10 mouse cellular contexts compared by ENCODE assay signal in genomic region chr3:102192621-102193020, GRCm38 (mm10). TPM values are rescaled to one million over a fixed set of nuclear protein-coding genes. Genes with fewer than 3 reads are reported as not detected.
DNase-seq lines count a peak whose midpoint lies in the region; ATAC-seq lines count a peak whose summit lies in the region.
"Had no signal": no experiment of that assay in that cellular context is flagged by ENCODE, and none has a peak within 500 bp of the region (broad histone marks: within the 10 kb centered on the region; RNA-seq: fewer than 3 reads in every experiment).

No protein-coding gene starts in this region.

- intact Hi-C loops in gastrocnemius, postnatal 14 days (cut with DNase I; ENCODE audit: low total_unique reads): no loop called here

- no peaks in the 10 kb centered on the region for H3K27me3 ChIP-seq in liver, embryonic 11.5 days (replicated peaks; ENCODE audit: control insufficient read depth, insufficient read depth, low read length)

- peaks cover 9% of the 10 kb centered on the region; the same call in 1 of the 2 replicates for H3K36me3 ChIP-seq in liver, embryonic 11.5 days (ENCODE audit: control insufficient read depth, insufficient read depth, low read length)

- no peaks in the 10 kb centered on the region for H3K9me3 ChIP-seq in liver, embryonic 11.5 days (ENCODE audit: control insufficient read depth, low read length)
- H3K9me3 ChIP-seq: forebrain, embryonic 13.5 days had no signal

- H3K27ac ChIP-seq in liver, embryonic 11.5 days (ENCODE audit: low read depth, low read length): no peak overlapping the region
- H3K27ac ChIP-seq: forebrain, embryonic 13.5 days had no signal

- no peak overlapping the region for H3K9ac ChIP-seq in liver, embryonic 11.5 days (ENCODE audit: low read depth, low read length)
- H3K9ac ChIP-seq: forebrain, embryonic 13.5 days had no signal

- 81% methylated on average over 2 of the region's 2 CpGs for WGBS in liver, embryonic 11.5 days

- H3K4me1 ChIP-seq in liver, embryonic 11.5 days (replicated peaks; ENCODE audit: control insufficient read depth, insufficient read depth, low read length): peaks cover 30% of the 10 kb centered on the region

- ATAC-seq in liver, embryonic 11.5 days (replicated peaks; ENCODE audit: low FRiP score): no peak
- ATAC-seq: forebrain, embryonic 13.5 days had no signal

- peak; percentile 46 for DNase-seq in gastrocnemius, postnatal 14 days
- DNase-seq in gastrocnemius, adult 8-10 months (ENCODE audit: low spot score in 2 of 2): no peak
- DNase-seq in urinary bladder, postnatal 14 days (ENCODE audit: low spot score): peak; percentile 58
- no peak for DNase-seq in urinary bladder, postnatal 4 days (ENCODE audit: low spot score in 2 of 2)
- peak; percentile 74 for DNase-seq in heart, postnatal 4 days
- no peak for DNase-seq in embryo, embryonic 9.5 days (ENCODE audit: extremely low spot score)
- no peak for DNase-seq in spleen, adult 12 weeks (ENCODE audit: low spot score)
- no peak for DNase-seq in liver, embryonic 11.5 days (ENCODE audit: low spot score)
- DNase-seq: liver had no signal

- H3K4me2 ChIP-seq in liver, embryonic 11.5 days: no peak overlapping the region

- no peak overlapping the region for H3K4me3 ChIP-seq in liver, embryonic 11.5 days (ENCODE audit: low read depth, low read length)
- H3K4me3 ChIP-seq: forebrain, embryonic 13.5 days had no signal

RNA-seq across cellular contexts. Expression of gene Vangl1, which starts 11.9 kb away (rescaled TPM):
- 10 to 100 TPM in 1 of 2 experiments, 1 to 10 TPM in 1; 8.8 to 10.6 TPM for total RNA-seq in gastrocnemius, postnatal 14 days (2021)
- 1 to 10 TPM in 3 of 4 experiments, under 1 TPM in 1; 0.70 to 2.0 (median 1.2) TPM for total RNA-seq in gastrocnemius, adult 8-10 months (2022)
- total RNA-seq in heart, postnatal 4 days (2021): 10 to 100 TPM; 35.7 to 37.3 TPM
- 52.9 and 59.3 TPM in 2 replicates for polyA plus RNA-seq in liver, embryonic 11.5 days (2014; fragmentation: Nextera tagmentation; extraction: Ambion mirVana)

Comparison
In these comparisons a context has a peak if more than half of its experiments do, and no peak if none do; other contexts are left out.
1. DNase-seq: peak in gastrocnemius, postnatal 14 days (single experiment), urinary bladder, postnatal 14 days (single experiment) and heart, postnatal 4 days (single experiment); none in gastrocnemius, adult 8-10 months (0 of 2), urinary bladder, postnatal 4 days (0 of 2), embryo, embryonic 9.5 days (single experiment), spleen, adult 12 weeks (single experiment) and liver, embryonic 11.5 days (single experiment).